Mouse (Mus musculus) intestine, embryonic 14.5 days (tissue): Measurements from ENCODE around the gene Efemp2. TPM values are rescaled to one million over a fixed set of nuclear protein-coding genes. Genes with fewer than 3 reads are reported as not detected.

Experiments
- ATAC-seq: fragments of 200-750 bp; cut with Nextera tagmentation; replicated peaks from 2 replicates; pipeline ENCODE4 v1.8.0; 2017; ENCODE audit warnings: low read depth, moderate number of reproducible peaks, moderate TSS enrichment, moderate library complexity; ENCODE audit not compliant: low FRiP score, low TSS enrichment
- DNase-seq: peaks from one replicate; pipeline ENCODE4 v3.0.0-alpha.2; 2018; ENCODE audit warnings: low spot score
- H3K27ac ChIP-seq: fragments of 300-500 bp; sonication (generic); 2 replicates; pipeline ENCODE4 v1.5.1; 2014; ENCODE audit warnings: low read depth, mild to moderate bottlenecking, control low read depth
- H3K27me3 ChIP-seq: fragments of 300-500 bp; sonication (generic); replicated peaks from 2 replicates; pipeline ENCODE4 v1.6.1; 2014; ENCODE audit warnings: low read length, control low read depth; ENCODE audit not compliant: control insufficient read depth, insufficient read depth
- H3K36me3 ChIP-seq: fragments of 300-500 bp; sonication (generic); 2 replicates; pipeline ENCODE4 v1.6.1; 2014; ENCODE audit warnings: low read length, control low read depth; ENCODE audit not compliant: control insufficient read depth, insufficient read depth
- H3K4me1 ChIP-seq: fragments of 300-500 bp; sonication (generic); replicated peaks from 2 replicates; pipeline ENCODE4 v1.6.1; 2014; ENCODE audit warnings: low read length, control low read depth, mixed read lengths; ENCODE audit not compliant: control insufficient read depth, insufficient read depth
- H3K4me2 ChIP-seq: fragments of 300-500 bp; sonication (generic); 2 replicates; pipeline ENCODE4 v1.6.1; 2014; ENCODE audit warnings: low read length
- H3K4me3 ChIP-seq: fragments of 300-500 bp; sonication (generic); 2 replicates; pipeline ENCODE4 v1.5.1; 2014; ENCODE audit warnings: low read depth, low read length, control low read depth, mixed read lengths
- H3K9ac ChIP-seq: fragments of 300-500 bp; sonication (generic); 2 replicates; pipeline ENCODE4 v1.6.1; 2014; ENCODE audit warnings: mild to moderate bottlenecking, low read length
- H3K9me3 ChIP-seq: fragments of 300-500 bp; sonication (generic); 2 replicates; pipeline ENCODE4 v1.6.1; 2016; ENCODE audit warnings: low read length, control low read depth; ENCODE audit not compliant: control insufficient read depth
- WGBS: fragments of 180-500 bp; shearing (Covaris S2); extraction: QIAGEN DNeasy Blood & Tissue Kit; methylation state at CpG from one replicate; pipeline ENCODE4 v1.1.7; 2014; 5-methylcytosine and 5-hydroxymethylcytosine counted together
- polyA plus RNA-seq: library from polyadenylated mRNA; unstranded; fragments of >200 nt; fragmentation: Nextera tagmentation; extraction: Ambion mirVana; gene quantifications from 2 replicates; pipeline ENCODE4 v1.2.1, GENCODE M21; 2014

The Efemp2 gene
- polyA plus RNA-seq, 1 experiment from 2014 or later, result 136 TPM

DNA sequence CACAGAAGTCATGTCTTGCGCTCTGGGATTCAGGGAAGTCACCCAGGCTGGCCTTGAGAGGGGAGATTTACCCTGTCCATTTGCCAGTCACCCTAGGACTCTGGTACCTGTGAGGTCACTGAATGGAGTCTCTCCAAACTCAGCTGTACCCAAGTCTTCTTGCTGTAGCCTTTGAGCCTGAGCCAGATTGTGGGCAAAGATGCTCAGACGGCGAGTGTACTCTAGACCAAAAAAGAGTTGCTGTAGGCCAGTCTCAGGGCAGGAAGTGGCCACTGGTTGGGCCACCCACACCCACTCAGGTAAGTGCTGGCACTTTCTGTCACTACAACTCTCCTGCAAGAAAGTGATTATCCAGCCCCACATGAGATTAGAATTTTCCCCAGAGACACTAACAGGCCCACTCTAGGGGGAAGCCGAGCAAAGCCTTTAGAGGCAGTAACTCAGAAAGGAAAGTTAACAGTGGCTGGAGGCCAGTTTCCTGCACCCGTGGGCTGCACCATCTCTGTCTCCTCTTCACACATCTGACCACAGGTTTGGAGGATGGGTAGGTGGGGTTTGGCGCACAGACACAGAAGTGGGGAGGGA lies 6.7 kb upstream of the Efemp2 start:
- ATAC-seq (no peak), DNase-seq (no peak)
- Histone ChIP-seq H3K4me1 (peaks cover 9% of the 10 kb centered on the region), H3K36me3 (peaks cover 57% of the 10 kb centered on the region), H3K27ac (no peak overlapping the region), H3K4me2 (no peak overlapping the region), H3K9me3 (no peaks in the 10 kb centered on the region), H3K27me3 (no peaks in the 10 kb centered on the region), H3K4me3 (no peak overlapping the region), H3K9ac (no peak overlapping the region)
- 88% methylated on average over 6 of the region's 6 CpGs for WGBS

- Histone ChIP-seq H3K9ac (no peak within 1 kb of the TSS), H3K27ac (no peak within 1 kb of the TSS), H3K9me3 (no peaks in the 10 kb centered on the region), H3K4me2 (no peak within 1 kb of the TSS), H3K4me1 (peaks cover 9% of the 10 kb centered on the region; the same call in 1 of the 2 replicates), H3K27me3 (no peaks in the 10 kb centered on the region), H3K4me3 (no peak within 1 kb of the TSS), H3K36me3 (peaks cover 45% of the 10 kb centered on the region)
- WGBS, result 48% methylated on average over 5 of the region's 5 CpGs
- no peak for DNase-seq
- ATAC-seq, result no peak
Measured at GRCm38 (mm10) chr19:5468374-5468773, 5.4 kb upstream of the Efemp2 start, which contains the start of gene Ctsw. Ctsw (minus strand) TSS chr19:5468507.

- 58% methylated on average over 5 of the region's 5 CpGs for WGBS
- Histone ChIP-seq H3K4me2 (no peak overlapping the region), H3K9ac (no peak overlapping the region), H3K36me3 (peaks cover 13% of the 10 kb centered on the region), H3K9me3 (no peaks in the 10 kb centered on the region), H3K27ac (no peak overlapping the region), H3K4me3 (no peak overlapping the region), H3K4me1 (0 out of 2 replicates have a peak, but pooled peaks cover 9% of the 10 kb centered on the region), H3K27me3 (no peaks in the 10 kb centered on the region)
- DNase-seq (no peak), ATAC-seq (no peak)
Measured at GRCm38 (mm10) chr19:5471846-5472245, 1.9 kb upstream of the Efemp2 start.

DNA sequence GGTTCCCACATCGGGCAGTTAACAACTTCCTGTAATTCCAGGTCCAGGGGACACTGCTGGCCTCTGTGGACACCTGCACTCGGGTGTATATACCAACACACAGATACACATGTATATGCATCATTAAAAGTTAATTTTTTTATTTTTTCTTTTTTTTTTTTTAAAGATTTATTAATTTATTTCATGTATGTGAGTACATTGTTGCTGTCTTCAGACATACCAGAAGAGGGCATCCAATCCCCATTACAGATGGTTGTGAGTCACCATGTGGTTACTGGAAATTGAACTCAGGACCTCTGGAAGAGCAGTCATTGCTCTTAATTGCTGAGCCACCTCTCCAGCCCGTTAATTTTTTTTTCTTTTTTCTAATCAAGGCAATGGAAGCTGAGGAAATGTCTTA lies 897 bp upstream of the Efemp2 start:
- no peaks in the 10 kb centered on the region for H3K27me3 ChIP-seq
- H3K9ac ChIP-seq, result no peak overlapping the region
- ATAC-seq (no peak), DNase-seq (no peak)
- 0 out of 2 replicates have a peak, but pooled peaks cover 9% of the 10 kb centered on the region for H3K4me1 ChIP-seq
- WGBS, result 69% methylated on average over 3 of the region's 3 CpGs
- peaks cover 13% of the 10 kb centered on the region for H3K36me3 ChIP-seq
- no peak overlapping the region for H3K4me2 ChIP-seq
- no peak overlapping the region for H3K4me3 ChIP-seq
- H3K9me3 ChIP-seq, result no peaks in the 10 kb centered on the region
- no peak overlapping the region for H3K27ac ChIP-seq

DNA sequence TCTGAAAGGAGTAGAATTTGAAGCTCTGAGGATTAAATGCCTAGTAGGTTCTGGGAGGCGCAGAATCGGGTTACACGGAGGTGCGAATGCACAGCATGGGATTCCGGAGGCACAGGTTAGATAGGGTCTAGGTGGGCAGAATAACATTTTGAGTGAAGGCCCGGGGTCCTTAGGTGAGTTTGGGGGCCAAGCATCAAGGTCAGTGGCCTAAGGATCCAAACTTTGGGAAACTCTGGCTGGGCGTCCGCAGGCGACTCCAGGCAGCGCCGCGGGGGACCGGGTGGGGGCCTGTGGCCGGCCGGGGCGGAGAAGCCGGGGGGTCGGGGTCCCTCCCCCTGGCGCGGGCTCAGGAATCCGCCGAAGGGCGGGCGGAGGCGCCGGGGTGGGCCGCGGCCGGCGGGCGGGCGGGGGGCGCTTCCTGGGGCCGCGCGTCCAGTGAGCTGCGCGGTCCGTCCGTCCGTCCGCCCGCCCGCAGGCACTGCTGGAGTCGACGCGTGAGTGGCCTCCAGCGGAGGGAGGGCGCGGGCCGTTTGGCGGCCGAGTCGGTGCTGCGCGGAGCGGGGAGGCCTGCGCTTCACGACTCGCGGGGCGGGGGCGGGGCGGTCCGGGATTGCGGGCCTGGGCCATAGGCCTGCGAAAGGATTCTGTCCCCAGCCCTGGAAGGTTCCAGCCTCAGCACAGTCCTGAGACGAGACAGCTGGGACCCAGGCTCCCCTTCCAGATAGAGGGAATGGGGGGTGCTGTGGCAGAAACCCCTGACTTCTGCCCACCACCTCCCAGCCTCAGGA lies 721 bp downstream of the Efemp2 start:
- ATAC-seq, result peak; percentile 67
- 2% methylated on average over 50 of the region's 68 CpGs for whole genome bisulfite sequencing
- Histone ChIP-seq H3K4me1 (0 out of 2 replicates have a peak, but pooled peaks cover 9% of the 10 kb centered on the region), H3K4me3 (peak overlapping the region; percentile 66), H3K27me3 (no peaks in the 10 kb centered on the region), H3K36me3 (peaks cover 26% of the 10 kb centered on the region), H3K9ac (peak overlapping the region; percentile 72), H3K9me3 (no peaks in the 10 kb centered on the region), H3K4me2 (peak overlapping the region; percentile 76), H3K27ac (peak overlapping the region; percentile 90)
- DNase-seq, result peak; percentile 73

GRCm38 (mm10) chr19:5475069-5475714 lies 1.4 kb downstream of the Efemp2 start:
- H3K27me3 ChIP-seq, result no peaks in the 10 kb centered on the region
- ATAC-seq, result peak; percentile 7; the same call in 1 of the 2 replicates
- peaks cover 33% of the 10 kb centered on the region for H3K36me3 ChIP-seq
- 0 out of 2 replicates have a peak, but pooled peaks cover 9% of the 10 kb centered on the region for H3K4me1 ChIP-seq
- H3K4me2 ChIP-seq, result peak overlapping the region; percentile 76
- no peak for DNase-seq
- 13% methylated on average over 13 of the region's 13 CpGs for WGBS
- H3K27ac ChIP-seq, result peak overlapping the region; percentile 90
- H3K9me3 ChIP-seq, result no peaks in the 10 kb centered on the region
- H3K4me3 ChIP-seq, result peak overlapping the region; percentile 66
- H3K9ac ChIP-seq, result peak overlapping the region; percentile 72

- no peak overlapping the region for H3K4me2 ChIP-seq
- H3K4me3 ChIP-seq, result no peak overlapping the region
- ATAC-seq (no peak), DNase-seq (no peak)
- H3K36me3 ChIP-seq, result peaks cover 52% of the 10 kb centered on the region
- H3K27ac ChIP-seq, result no peak overlapping the region
- 0 out of 2 replicates have a peak, but pooled peaks cover 9% of the 10 kb centered on the region for H3K4me1 ChIP-seq
- no peaks in the 10 kb centered on the region for H3K9me3 ChIP-seq
- H3K27me3 ChIP-seq, result no peaks in the 10 kb centered on the region
- no peak overlapping the region for H3K9ac ChIP-seq
- WGBS, result 87% methylated on average over 10 of the region's 10 CpGs
Measured at GRCm38 (mm10) chr19:5477004-5477667, 3.4 kb downstream of the Efemp2 start.

DNA sequence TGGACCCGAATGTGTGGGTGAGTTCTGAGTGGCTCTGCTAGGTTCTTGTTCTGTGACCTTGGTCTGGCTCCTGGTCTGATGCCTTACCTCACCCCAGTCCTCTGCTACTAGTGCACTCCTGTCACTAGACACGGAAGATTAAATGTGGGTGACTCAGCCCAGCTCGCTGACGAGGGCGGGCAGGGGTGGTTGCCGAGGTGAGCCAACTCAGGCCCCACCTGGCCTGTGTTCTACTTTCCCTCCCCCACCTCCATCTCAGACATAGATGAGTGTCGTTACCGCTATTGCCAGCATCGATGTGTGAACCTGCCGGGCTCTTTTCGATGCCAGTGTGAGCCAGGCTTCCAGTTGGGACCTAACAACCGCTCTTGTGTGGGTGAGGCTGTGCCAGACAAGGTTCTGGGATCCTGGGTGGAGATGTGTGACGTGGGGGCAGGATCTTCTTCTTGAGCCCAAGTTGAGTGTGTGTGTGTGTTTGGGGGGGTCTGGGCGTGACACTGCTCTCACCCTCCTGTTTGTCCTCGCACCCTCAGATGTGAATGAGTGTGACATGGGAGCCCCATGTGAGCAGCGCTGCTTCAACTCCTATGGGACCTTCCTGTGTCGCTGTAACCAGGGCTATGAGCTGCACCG lies 4.0 kb downstream of the Efemp2 start:
- Histone ChIP-seq H3K36me3 (peaks cover 59% of the 10 kb centered on the region), H3K4me3 (no peak overlapping the region), H3K27me3 (no peaks in the 10 kb centered on the region), H3K9ac (no peak overlapping the region), H3K4me1 (0 out of 2 replicates have a peak, but pooled peaks cover 9% of the 10 kb centered on the region), H3K9me3 (no peaks in the 10 kb centered on the region), H3K4me2 (no peak overlapping the region), H3K27ac (no peak overlapping the region)
- DNase-seq (no peak), ATAC-seq (no peak)
- 93% methylated on average over 18 of the region's 18 CpGs for WGBS
